Mouse (Mus musculus) hindlimb bud, embryonic 11.5 days (tissue): ENCODE measurements around the gene Crtap.
"Not testable (repeated sequence)": the region's sequence is repeated elsewhere in the genome, so short reads cannot be mapped to it uniquely, and the experiment has no call there.

ENCODE experiments used
- DNase-seq: peaks from one replicate; pipeline ENCODE4 v3.0.0-alpha.2; 2012; ENCODE audit warnings: low read depth, low spot score; ENCODE audit errors: extremely low spot score

Crtap gene

GRCm38 (mm10) chr9:114399680-114400079, 9.2 kb upstream of the Crtap start:
- no peak for DNase-seq

DNA sequence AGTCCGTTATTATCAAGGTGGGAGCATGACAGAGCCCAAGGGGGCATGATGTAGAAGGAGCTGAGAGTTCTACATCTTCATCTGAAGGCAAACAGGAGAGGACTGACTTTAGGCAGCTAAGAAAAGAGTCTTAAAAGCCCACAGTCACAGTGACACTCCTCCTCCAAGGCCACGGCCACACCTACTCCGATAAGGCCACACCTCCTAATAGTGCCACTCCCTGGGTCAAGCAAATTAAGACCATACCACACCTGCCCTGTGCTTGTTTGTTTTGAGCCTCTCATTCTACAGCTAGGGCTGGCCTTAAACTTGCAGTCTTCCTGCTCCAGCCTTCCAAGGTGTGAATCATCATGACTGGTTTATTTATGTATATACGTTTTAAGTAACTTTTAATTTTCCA, 4.8 kb upstream of the Crtap start:
- DNase-seq, result no peak

GRCm38 (mm10) chr9:114394677-114395076, 4.2 kb upstream of the Crtap start:
- no peak for DNase-seq

GRCm38 (mm10) chr9:114394136-114394535, 3.7 kb upstream of the Crtap start:
- DNase-seq, result not testable (repeated sequence)

DNA sequence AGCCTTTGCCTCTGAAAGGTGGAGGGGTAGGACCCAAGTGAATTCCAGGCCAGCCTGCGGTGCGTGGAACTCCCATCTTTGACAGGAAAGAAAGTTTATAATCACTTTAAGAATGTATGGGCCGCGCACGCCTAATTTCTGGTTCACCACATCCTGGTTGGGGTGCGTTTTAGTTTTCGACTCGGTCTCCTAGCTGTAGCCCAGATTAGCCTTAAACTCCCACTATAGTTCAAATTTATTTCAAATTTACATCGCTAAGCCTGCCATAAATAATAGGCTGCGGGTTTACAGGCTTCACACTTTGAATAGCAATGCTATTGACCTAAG, 237 bp upstream of the Crtap start:
- no peak for DNase-seq

DNA sequence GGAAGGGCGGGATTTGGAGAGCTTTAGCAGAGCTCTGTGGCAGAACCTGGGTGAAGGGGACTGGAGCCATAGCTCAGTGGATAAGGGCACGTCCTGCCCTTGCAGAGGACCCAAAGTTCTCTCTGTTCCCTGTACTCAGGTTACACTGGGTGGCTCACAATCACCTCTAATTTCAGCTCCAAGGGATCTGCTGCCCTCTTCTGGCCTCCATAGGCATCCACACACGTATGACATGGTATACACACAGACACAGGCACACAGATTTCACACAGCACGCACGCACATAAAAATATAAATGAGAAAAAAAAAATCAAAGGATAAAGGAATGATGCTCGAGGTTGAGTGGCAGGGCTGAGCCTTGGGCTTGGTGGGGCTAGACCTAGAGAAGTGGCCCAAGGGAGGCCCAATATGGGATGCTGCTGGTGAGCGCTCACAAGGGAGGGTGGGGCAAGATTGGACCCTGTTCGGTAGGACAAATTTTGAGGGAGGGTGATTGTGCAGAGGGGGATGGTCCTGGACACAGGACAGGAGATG, 1.0 kb downstream of the Crtap start:
- DNase-seq, result no peak

DNA sequence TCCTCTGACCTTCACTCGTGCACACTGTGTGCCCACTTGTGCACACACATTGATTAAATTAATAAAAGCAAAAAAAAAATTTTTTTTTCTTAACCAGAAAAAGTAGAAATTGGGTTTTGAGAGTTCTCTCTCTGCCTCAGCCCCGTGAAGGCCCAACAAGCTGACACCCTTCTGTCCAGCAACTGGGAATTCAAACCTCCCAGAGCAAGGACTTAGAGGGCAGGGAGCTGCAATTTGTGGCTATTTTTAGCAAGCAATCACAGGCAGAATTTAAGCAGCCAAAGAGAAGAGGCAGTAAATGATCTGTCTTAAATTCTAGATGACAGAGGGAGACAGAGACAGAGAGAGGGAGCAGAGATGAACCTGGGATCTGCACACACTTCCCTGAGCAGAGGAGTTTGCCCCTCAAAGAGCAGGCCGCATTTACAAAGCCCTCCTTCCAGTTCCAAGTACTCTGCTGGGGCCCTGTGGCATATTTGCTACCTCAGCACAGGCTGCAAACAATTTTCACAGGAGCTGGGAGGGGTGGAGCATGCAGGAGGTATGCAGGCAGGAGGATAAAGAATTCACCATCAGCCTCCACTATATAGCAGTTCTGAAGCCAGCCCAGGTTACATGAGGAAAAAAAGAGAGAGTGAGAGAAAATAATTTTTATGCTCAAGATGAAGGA, 1.6 kb downstream of the Crtap start:
- no peak for DNase-seq

- no peak for DNase-seq
Observed at GRCm38 (mm10) chr9:114388288-114388687, 2.2 kb downstream of the Crtap start.

DNA sequence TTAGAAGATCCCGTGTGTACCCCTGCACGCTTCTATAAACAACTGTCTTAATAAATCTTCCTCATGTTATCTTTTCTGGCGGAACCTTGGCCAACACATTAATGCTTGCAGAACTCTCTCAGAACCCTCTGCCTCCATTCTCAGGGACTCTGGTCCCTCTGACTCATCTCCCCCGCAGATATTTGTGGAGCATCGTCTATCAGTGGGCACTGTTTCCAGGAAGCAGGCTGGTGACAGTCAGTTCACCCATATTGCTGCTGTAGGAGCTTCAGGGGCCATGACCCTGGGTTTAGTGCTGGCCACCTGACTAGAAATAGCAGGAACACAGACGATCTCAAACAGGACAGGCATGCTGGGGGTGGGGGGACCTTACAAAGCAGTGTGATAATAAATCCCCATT, 3.4 kb downstream of the Crtap start:
- no peak for DNase-seq

DNA sequence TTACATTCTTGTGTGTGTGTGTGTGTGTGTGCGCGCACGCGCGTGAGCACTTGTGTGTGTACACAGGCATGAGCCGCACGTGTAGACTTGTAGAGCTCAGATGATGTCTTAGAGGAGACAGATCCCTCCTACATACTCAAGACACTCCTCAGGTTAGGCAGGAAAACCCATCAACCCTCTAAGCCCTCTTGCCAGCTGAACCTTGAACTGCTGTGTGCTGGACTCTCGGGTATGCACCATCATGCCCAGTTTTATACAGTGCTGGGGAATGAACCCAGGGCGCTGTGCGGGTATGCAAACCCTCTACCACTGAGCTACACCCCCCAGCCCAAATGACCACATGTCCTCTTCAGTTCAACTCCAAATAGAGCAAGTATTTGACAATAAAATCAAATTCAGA, 5.3 kb downstream of the Crtap start:
- DNase-seq, result no peak

- DNase-seq, result no peak
Observed at GRCm38 (mm10) chr9:114384691-114385090, 5.8 kb downstream of the Crtap start.

GRCm38 (mm10) chr9:114382936-114383710, 7.4 kb downstream of the Crtap start:
- DNase-seq, result no peak

- DNase-seq, result no peak
Observed at GRCm38 (mm10) chr9:114380881-114381733, 9.4 kb downstream of the Crtap start.

- no peak for DNase-seq
Observed at GRCm38 (mm10) chr9:114379871-114380270, 10.6 kb downstream of the Crtap start.

GRCm38 (mm10) chr9:114377168-114377567, 13.3 kb downstream of the Crtap start:
- no peak for DNase-seq

GRCm38 (mm10) chr9:114375276-114375962, 15.1 kb downstream of the Crtap start:
- DNase-seq, result no peak

GRCm38 (mm10) chr9:114371717-114372116, 18.8 kb downstream of the Crtap start:
- not testable (repeated sequence) for DNase-seq

DNA sequence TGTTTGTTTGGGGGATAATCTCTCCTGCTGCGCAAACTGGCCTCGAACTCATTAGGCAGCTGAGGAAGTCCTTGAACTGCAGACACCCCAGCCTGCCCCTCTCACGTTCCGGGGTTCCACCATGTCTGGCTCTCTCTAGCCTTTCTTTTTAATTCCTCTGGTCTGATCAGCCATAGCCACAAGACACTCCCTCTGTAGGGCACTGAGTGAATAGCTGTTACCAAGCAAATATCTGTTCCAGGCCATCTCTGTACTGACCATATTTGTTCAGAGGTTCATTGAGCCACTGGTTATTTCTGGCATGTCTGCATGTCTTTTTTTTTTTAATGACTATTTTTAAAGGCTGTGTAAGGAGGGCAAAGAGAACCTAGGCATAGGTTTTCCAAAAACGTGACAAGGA, 21.1 kb downstream of the Crtap start:
- DNase-seq, result not testable (repeated sequence)

GRCm38 (mm10) chr9:114368471-114368858, 22.0 kb downstream of the Crtap start:
- no peak for DNase-seq

GRCm38 (mm10) chr9:114367783-114368470, 22.5 kb downstream of the Crtap start:
- DNase-seq, result no peak
